Mouse (Mus musculus) embryo, embryonic 11 days (tissue): ENCODE measurements around the gene Cnn2.
"Not testable (repeated sequence)": the region's sequence is repeated elsewhere in the genome, so short reads cannot be mapped to it uniquely, and the experiment has no call there.

Experiments used
- DNase-seq: peaks from one replicate; pipeline ENCODE4 v3.0.0-alpha.2; 2015

Cnn2 gene

DNA sequence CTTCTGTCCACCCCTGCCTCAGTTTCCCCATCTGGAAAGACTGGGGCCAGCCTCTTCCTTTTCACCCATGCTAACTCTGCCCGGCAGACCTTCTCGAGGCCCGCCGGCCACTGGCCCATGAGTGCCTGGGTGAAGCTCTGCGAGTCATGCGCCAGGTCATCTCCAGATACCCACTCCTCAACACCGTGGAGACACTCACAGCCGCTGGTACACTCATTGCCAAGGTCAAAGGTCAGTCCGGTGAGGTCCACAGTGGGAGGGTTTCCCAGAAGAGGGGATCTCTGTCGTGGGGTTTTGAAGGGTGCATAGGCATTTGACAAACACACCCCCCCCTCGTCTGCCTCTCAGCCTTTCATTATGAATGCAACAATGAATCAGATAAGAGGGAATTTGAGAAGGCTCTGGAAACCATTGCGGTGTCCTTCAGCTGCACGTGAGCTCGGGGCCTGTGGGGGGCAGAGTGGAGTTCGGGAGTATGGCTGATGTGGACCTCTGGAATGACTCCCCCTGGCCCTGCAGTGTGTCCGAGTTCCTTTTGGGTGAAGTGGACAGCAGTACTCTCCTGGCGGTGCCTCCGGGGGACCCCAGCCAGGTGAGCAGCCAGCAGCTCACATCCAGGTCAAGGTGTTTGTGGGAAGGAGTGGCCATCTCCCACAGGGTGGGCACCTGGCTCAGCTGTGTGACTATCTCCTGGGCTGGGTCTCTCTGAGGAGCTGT lies 32.4 kb downstream of the Cnn2 start:
- no peak for DNase-seq

DNA sequence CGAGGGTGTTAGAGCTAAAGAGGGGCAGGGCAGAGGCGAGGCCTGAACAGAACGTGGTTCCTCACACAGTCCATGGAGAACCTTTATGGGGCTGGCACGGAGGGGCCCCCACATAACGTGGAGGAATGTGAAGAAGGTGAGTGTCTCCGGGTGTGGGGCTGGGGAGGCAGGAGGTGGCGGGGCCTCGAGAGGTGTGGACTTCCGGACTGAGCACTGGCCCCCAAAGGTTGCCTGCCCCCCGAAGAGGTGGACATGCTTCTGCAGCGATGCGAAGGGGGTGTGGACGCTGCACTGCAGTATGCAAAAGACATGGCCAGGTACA lies 32.9 kb downstream of the Cnn2 start:
- no peak for DNase-seq

DNA sequence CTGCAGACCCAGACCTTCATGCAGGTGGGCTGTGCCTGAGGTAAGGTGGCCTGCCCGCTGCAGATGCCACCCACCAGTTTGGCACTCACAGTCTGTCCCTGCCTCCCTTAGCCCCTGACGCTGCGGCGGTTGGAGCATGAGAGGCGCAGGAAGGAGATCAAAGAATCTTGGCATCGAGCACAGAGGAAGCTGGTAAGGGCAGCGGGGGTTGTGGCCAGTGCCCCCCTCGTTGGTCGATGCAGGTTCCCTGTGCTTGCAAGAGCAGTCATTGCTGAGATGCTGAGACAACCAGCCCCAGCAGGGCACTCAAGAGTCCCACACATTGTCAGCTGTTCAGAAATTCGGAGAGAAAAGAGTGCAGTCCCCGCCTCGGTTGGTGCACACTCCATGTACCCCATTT lies 33.8 kb downstream of the Cnn2 start:
- DNase-seq: no peak

DNA sequence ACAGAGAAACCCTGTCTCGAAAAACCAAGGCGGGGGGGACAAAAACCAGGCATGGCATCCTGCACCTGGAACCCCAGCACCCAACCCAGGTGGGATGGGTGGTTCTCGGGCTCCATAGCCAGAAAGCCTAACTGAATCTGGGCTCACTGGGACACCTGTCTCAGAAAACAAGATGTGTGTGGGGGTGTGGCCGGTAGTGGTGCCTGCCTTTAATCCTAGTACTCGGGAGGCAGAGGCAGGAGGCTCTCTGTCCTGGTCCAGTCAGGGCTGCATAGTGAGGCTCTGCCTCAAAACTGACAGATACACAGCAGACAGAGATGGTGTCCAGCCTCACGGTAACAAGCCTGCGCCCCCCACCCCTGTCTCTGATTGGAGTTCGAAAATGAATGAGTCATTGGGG lies 34.4 kb downstream of the Cnn2 start:
- no peak for DNase-seq

DNA sequence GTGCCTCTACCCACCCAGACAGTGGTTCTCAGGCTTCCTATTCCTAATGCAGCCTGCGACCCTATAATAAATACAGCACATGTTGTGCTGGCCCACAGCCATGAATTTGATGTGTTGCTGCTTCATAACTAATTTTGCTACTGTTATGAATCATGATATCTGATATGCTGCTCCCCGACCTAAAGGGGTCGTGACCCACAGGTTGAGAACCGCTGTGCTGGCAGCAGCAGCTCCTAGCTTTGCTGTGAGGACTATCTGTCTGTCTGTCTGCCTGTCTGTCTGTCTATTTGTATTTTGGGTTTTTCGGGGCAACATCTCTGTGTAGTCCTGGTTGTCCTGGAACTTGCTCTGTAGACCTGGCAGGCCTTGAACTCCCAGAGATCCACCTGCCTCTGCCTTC lies 35.4 kb downstream of the Cnn2 start:
- no peak for DNase-seq

DNA sequence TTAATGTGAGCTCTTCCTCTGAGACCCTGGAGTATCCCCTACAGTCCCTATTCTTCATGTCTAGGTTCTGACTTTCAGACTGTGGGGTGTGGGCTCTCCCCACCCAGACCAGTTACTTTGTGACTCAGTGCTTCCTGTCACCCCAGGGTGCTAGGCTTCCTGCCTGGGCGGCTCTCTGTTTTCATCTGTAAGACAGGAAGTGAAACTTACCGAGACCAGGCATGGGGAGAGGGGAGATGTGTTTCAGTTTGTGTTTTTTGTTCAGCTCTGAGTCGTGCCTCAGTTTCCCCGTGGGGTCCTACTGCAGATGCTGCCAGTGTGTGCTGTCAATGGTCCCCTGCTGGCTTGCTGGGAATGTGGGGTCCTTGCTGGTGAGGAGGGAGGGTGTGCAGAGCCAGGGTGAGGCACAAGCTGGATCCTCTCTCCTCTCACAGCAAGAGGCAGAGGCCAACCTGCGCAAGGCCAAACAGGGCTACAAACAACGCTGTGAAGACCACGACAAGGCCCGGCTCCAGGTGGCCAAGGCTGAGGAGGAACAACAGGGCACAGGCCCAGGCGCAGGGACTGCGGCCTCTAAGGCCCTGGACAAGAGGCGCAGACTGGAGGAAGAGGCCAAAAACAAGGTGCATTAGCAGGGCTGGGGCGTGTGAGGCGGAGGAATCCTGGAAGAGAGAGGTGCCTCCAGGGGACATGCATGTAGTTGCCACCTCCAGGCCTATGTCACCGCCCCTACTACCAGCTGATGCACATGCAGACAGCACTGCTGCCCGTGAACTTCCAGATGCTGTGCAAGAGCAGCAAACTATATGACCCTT lies 36.1 kb downstream of the Cnn2 start:
- DNase-seq: no peak

DNA sequence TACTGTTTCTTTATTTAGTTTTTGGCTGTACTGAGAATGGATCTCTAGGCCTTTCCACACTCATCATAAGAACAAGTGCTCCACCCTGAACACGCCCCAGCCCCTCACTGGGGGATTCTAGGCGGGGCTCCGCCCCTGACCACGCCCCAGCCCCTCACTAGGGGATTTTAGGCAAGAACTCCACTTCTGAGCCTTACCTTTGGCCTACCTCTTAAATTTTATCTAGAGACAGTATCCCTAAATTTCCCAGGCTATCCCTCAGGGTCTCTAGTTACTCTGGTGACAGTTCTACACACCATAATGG lies 36.6 kb downstream of the Cnn2 start:
- DNase-seq: no peak

DNA sequence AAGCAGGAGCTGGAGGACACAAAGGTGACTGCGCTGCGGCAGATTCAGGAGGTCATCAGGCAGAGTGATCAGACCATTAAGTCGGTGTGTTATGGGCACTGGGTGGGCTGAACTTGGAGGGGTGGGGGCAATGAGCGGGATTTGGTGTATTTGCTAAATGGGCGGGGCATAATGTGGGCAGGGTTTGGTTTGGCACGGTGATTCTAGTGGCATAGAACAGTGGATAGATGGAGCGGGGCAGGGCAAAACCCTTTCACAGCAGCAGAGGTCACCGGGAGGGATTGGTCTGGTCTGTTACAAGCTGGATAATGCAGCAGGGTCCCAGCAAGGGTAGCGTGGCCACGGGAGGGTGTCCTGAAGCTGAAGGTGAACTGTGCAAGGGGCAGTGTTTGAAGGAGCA lies 37.1 kb downstream of the Cnn2 start:
- DNase-seq: no peak

DNA sequence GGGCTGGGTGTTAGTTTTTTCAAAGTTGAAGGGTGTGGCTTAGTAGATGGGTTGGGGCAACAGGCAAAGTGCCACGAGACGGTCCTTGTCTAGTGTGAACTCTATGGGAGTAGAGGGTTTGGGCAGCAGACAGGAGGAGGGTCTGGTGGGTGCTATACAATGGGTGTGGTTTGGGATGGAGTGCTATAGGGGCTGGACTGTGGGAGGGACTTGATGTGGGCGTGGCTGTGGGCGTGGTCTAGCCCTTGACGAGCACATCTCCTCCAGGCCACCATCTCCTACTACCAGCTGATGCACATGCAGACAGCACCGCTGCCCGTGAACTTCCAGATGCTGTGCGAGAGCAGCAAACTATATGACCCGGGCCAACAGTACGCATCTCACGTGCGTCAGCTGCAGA lies 37.5 kb downstream of the Cnn2 start:
- no peak for DNase-seq

DNA sequence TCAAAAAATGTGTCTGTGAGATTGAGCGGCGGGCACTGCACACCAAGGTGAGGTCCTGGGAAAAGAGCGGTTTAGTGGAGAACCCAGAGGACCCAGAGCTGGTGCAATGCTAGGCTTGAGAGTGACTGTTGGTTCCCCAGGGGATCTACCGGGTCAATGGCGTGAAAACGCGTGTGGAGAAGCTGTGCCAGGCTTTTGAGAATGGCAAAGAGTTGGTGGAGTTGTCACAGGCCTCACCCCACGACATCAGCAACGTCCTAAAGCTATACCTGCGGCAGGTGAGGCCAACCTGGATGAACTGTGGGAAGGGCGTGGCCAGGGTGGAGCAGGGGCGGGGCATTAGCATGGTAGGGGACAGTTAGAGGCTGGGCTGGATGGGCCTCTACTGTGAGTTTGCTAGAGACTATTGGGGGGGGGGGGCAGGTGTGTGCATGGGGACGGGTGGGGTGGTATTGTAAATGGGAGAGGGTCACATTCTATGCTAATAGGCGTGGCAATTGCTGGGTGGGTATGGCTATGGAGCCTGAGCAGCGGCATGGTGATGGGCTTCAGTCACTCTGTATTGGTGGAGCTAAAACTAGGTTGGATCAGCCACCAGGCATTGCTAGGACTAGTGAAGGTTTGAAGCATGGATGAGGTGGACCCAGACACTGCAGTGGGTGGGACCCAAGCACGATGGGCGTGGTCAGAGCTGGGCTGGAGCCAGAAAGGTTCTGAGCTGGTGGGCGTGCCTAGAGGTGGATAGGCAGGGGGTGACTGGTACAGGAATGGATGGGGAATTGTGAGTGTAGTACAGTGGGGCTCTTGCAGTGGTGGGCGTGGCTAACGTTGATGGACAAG lies 39.5 kb downstream of the Cnn2 start:
- DNase-seq: no peak

DNA sequence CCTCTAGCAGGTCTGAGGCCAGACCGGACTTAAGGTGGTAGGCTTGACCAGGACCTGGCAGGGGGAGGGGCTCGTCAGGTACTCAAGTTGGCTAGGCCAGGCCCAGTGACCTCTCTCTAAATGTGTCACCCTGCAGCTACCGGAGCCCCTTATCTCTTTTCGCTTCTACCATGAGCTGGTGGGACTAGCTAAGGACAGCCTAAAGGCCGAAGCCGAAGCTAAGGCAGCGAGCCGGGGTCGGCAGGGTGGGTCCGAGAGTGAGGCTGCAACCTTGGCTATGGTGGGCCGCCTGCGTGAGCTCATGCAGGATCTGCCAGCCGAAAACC lies 40.1 kb downstream of the Cnn2 start:
- DNase-seq: no peak

DNA sequence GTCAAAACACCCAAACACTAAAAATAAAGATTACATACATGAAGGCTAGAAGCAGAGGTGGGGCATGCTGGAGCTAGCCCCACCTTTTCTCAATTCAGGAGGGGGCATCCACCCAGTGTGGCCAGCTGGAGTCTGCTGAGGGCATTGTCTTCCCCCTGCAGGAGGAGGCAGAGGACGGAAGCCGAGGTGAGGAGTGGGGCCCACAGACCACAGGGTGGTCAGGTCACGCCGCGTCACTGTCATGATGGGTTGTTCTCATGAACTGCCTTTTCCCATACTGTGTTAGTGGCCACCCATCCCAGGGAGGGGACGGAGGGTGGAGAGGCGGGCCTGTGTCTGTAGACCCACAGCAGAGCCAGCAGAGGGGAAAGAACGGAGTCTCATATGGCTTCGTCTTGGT lies 41.8 kb downstream of the Cnn2 start:
- no peak for DNase-seq

DNA sequence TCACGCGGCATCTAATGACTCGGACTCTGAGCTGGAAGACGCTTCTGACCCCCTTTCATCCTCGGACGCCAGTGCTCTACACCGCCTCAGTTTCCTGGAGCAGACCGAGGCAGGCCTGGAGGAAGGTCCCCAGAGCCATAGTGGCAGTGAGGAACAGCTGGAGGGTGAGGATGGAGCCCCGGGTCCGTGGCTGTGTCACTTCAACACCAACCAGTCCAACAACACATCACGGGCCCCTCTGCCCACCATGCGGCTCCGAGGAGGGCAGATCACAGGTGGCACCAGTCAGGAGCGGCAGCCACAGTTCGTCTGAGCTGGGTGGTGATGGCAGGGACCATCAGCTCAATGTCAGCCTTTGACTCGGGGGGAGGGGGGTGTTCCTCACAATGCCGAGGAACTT lies 42.4 kb downstream of the Cnn2 start:
- no peak for DNase-seq

DNA sequence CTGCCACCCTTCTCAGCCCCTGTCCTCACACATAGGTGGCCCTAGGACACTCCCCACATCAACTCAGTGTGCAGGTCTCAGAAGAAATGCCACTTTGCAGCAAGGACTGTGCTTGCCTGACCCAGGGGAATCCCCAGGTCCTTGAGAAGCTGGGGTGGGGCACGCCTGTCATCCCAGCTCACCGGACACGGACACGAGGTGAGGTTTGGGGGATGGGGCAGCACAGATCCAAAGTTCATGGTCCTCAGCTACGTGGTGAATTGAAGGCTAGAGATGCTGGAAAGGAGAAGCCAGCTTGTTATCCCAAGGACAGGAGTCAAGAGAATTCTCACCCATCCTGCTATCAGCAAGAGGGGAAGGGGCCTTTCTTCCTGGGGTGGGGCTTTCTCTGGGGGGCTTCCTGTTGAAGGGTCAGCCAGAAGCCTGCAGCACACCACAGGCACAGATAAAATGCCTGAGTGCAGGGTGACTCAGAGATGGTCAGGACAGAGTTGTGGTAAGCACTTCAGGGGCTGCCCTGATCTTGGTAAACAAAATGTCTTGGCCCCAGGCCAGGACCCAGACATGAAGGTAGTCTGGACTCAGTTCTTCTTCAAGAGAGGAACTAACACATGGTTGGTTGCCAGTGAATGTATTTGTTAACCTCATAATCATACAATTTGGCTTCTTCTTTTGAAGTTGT lies 44.6 kb downstream of the Cnn2 start:
- no peak for DNase-seq

DNA sequence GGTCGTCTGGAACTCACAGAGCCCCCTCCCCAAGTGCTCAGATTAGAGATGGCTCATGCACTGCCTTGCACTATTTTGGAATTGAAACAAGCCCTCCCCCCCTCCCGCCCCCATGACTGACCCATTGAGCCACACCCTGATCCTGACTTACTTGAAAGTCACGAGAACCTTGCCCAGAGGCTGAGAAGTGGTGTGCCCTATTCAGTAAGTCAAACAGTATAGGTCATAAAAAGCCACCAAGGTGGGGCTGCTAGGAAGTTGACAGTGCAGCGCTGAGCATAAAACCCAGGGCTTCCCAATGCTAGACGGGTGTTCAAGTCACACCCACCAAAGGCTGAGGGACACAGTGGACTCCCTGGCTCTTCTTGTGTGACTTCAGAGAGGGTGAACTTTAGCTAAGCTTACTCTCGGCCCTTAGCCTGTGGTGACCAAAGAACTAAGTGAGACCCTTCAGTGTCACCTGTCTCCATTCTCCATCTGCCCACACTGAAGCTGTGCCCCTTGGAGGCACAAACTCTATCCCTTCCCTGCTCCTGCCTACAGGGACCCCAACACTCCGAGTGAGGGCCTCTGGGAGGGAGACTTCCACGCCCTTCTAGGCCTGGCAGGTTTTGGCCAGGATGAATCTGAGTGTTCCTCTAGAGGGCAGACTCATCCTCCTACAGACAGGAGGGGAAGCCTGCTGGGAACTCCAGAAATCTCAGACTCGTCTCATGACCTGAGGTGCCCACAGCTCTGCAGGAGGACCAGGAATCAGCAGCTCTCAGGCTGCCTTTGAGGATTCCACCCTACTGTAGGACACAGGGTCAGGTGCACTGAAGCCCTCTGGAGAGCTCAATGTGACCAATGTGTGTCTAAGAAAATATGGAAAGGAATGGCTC lies 45.4 kb downstream of the Cnn2 start:
- DNase-seq: peak; percentile 65

DNA sequence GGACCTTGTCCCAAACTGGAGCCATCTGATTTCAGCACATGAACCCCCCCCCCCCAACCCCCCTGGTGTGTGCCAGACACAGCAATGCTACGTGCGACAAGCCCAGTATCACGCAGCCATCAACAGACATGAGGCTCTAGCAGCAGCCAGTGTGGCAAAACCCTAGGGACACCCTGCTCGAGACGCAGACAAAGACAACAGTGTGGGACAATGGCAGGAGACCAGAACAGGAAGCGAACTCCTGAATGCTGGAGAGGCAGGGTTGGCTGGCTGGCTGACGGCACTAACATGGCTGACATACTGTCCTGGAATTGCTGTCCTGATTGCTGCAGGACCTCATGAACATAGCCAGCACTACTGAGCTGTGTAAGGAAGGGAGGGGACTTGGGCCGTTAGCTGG lies 46.8 kb downstream of the Cnn2 start:
- no peak for DNase-seq

DNA sequence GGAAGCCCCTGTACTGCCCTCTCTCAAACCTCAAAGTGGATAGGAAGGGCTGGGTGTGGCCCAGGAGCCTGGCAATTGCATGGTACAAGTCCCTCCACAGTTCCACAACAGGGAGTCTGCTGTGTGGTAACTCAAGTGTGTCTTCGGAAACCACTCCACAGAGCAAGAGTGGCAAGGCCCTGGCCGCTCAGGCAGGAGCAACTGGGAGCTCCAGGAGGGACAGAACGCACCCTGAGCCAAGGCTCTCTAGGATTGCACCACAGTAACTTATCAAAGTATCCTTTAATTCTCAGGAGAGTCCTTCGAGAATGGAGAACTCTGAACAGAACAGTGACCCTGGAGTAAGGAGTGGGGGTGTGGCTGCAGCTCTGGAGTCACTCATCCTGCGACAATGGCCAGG lies 47.3 kb downstream of the Cnn2 start:
- DNase-seq: no peak

DNA sequence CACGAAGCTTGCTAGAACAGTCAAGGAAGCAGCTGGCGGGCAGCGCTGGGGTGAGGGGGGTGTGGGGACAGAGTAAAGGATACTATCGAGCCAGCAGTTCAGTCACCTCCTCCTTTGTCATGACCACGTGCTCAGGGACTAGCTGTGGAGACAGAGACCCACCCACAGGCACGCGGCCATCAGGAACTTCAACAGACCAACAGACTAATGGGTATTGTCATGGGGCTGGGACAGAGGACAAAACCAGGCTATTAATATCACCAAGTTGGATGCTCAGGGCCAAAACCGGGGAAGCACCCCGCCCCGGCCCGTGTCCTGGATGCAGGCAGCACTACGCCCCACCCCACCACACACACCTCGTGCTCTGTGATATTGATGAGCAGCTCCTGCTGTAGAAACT lies 48.4 kb downstream of the Cnn2 start:
- no peak for DNase-seq

DNA sequence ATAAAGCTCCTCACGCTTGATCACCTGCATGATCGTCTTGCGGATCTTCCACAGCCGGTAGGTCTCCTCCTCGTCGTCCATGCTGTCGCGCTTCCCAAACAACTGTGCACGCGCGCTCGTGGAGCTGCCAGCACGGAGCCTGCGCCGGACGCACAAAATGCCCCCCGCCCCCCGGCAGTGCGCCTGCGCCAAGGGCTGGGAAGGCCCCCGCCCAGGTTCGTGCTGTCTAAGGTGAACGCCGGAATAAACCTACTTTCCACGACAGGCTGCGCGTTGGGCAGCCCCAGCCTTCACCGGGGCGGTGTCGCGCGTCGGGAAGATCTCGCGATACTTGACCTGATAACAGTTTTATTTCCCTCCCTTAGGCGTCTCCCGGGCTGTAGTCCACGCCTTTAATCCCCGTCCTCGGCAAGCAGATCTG lies 51.2 kb downstream of the Cnn2 start, which contains the start of gene Polr2e:
Gene Polr2e, minus strand, starts transcription at position 237 of the 421 bp plus-strand sequence.
- DNase-seq: peak; percentile 98

DNA sequence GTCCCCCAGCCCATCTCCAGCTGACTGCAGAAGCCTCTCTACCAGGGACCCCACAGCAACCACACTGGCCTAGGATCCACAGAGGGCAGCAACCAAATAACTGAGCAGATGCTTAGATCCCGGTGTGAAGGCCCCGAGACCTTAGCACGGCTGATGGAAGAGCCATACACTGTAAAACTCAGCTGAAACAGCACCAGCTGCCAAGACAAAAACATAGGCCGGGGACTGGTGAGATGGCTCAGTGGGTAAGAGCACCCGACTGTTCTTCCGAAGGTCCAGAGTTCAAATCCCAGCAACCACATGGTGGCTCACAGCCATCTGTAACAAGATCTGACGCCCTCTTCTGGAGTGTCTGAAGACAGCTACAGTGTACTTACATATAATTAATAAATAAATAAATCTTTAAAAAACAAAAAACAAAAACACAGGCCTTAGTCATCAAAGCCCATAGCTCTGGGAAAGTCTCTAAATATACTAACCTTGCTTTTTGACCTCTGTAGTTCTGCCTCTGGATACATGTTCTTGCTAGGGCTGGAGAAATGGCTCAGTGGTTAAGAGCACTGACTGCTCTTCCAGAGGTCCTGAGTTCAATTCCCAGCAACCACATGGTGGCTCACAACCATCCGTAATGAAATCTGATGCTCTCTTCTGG lies 53.2 kb downstream of the Cnn2 start:
- not testable (repeated sequence) for DNase-seq

DNA sequence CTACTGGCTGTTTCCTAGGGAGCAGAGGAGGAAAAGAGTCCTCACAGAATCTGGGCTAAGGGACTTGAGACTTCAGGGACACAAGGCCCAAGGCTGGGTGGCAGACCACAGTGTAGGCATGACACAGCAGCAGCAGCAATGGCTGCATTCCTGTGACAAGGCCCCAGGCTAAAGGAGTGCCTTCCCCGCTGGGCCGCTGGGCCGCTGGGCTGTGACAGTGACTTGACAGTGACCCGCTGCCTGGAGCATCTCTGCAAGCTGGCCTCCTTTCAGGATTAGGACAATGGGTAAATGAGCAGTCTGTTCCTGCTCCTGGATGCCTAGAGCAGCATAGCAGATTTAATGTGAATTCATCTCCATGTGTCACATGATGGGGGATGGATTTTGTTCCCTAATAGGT lies 55.7 kb downstream of the Cnn2 start:
- DNase-seq: peak; percentile 22

DNA sequence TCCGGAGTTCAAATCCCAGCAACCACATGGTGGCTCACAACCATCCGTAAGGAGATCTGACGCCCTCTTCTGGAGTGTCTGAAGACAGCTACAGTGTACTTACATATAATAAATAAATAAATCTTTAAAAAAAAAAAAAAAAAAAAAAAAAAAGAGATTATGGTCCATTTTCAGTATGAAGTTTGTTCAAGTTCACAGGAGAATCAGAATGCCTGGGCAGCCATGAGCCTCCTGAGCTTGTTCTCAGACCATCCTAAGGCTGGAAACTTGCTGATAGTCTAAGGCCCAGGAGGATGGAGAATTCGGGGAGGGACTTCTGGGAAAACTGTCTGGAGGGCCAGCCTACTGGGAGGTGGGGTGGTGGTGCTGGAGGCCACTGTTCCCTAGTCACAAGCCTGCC lies 57.0 kb downstream of the Cnn2 start:
- DNase-seq: not testable (repeated sequence)
